Mouse (Mus musculus) hindbrain, embryonic 15.5 days (tissue): ENCODE data around the gene Ada. TPM values are rescaled to one million over a fixed set of nuclear protein-coding genes. Genes with fewer than 3 reads are reported as not detected.

Source experiments
- ATAC-seq: fragments of 200-750 bp; cut with Nextera tagmentation; 2 replicates; pipeline ENCODE4 v1.8.0; 2017; ENCODE audit warnings: low read depth, moderate number of reproducible peaks, moderate TSS enrichment; ENCODE audit not compliant: low FRiP score
- H3K27ac ChIP-seq: fragments of 300-500 bp; sonication (generic); replicated peaks from 2 replicates; pipeline ENCODE4 v1.5.1; 2015; ENCODE audit warnings: mild to moderate bottlenecking, inconsistent platforms
- H3K27me3 ChIP-seq: fragments of 300-500 bp; sonication (generic); 2 replicates; pipeline ENCODE4 v1.6.1; 2015; ENCODE audit warnings: control low read depth, inconsistent platforms
- H3K36me3 ChIP-seq: fragments of 300-500 bp; sonication (generic); 2 replicates; pipeline ENCODE4 v1.6.1; 2015; ENCODE audit warnings: control low read depth, inconsistent platforms
- H3K4me1 ChIP-seq: fragments of 300-500 bp; sonication (generic); replicated peaks from 2 replicates; pipeline ENCODE4 v1.6.1; 2015; ENCODE audit warnings: control low read depth, inconsistent platforms
- H3K4me2 ChIP-seq: fragments of 300-500 bp; sonication (generic); 2 replicates; pipeline ENCODE4 v1.6.1; 2015; ENCODE audit warnings: moderate library complexity, mild to moderate bottlenecking, inconsistent platforms
- H3K4me3 ChIP-seq: fragments of 300-500 bp; sonication (generic); 2 replicates; pipeline ENCODE4 v1.5.1; 2015; ENCODE audit warnings: mild to moderate bottlenecking, inconsistent platforms
- H3K9ac ChIP-seq: fragments of 300-500 bp; sonication (generic); 2 replicates; pipeline ENCODE4 v1.6.1; 2015; ENCODE audit warnings: inconsistent platforms
- H3K9me3 ChIP-seq: fragments of 300-500 bp; sonication (generic); 2 replicates; pipeline ENCODE4 v1.6.1; 2016; ENCODE audit warnings: control low read depth, inconsistent platforms
- WGBS: fragments of 180-500 bp; shearing (Covaris S2); methylation state at CpG from one replicate; pipeline ENCODE4 v1.1.7; 2015; 5-methylcytosine and 5-hydroxymethylcytosine counted together
- polyA plus RNA-seq: library from polyadenylated mRNA; unstranded; fragments of >200 nt; fragmentation: Nextera tagmentation; extraction: Ambion mirVana; gene quantifications from 2 replicates; pipeline ENCODE4 v1.2.1, GENCODE M21; 2015

The Ada gene
- polyA plus RNA-seq, 1 experiment from 2014 or later = 4.2 TPM

DNA sequence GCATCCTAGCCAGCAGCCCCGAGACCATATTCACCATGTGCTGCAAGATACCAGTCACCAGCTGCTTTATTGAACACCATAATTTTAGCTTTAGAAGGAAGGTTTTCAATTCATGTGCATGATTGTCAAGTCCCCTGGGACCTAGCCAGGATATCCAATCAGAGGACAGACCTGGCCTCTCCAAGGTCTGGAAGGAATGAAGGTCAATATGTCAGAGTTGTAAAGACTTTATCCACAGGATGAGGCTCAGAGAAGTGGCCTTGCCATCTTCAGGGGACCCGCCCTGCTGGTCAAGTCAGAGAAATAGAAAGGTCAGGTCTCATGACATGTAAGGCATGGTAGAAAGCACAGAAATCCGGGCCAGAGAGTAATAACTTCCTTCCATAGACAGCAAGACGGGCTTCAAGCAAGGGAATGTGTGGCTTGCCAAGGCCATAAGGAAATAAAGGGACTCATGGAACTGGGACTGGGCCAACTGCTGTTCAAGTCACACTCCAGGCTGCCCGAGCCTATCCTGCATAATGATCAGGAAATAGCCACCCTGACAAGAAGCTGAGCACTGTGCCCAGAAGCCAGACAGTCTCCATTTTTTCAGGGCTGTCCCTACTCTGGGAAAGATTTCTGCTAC is 23.2 kb downstream of the Ada start:
- H3K27me3 ChIP-seq = no peaks in the 10 kb centered on the region
- H3K9me3 ChIP-seq = no peaks in the 10 kb centered on the region
- peaks cover 14% of the 10 kb centered on the region for H3K4me1 ChIP-seq
- no peak overlapping the region for H3K9ac ChIP-seq
- no peak for ATAC-seq
- H3K36me3 ChIP-seq = 0 out of 2 replicates have a peak, but pooled peaks cover 3% of the 10 kb centered on the region
- 73% methylated on average over 5 of the region's 5 CpGs for WGBS
- H3K27ac ChIP-seq = no peak overlapping the region
- H3K4me3 ChIP-seq = no peak overlapping the region
- H3K4me2 ChIP-seq = no peak overlapping the region

- H3K27me3 ChIP-seq = no peaks in the 10 kb centered on the region
- peak overlapping the region; percentile 77 for H3K27ac ChIP-seq
- no peak overlapping the region for H3K4me3 ChIP-seq
- H3K9ac ChIP-seq = no peak overlapping the region
- 43% methylated on average over 7 of the region's 7 CpGs for WGBS
- no peak overlapping the region for H3K4me2 ChIP-seq
- no peaks in the 10 kb centered on the region for H3K9me3 ChIP-seq
- H3K36me3 ChIP-seq = no peaks in the 10 kb centered on the region
- ATAC-seq = peak; percentile 83
- H3K4me1 ChIP-seq = peaks cover 27% of the 10 kb centered on the region
Measured at GRCm38 (mm10) chr2:163722550-163722949, 27.5 kb downstream of the Ada start.

GRCm38 (mm10) chr2:163719616-163720015 is 30.4 kb downstream of the Ada start:
- no peak overlapping the region for H3K27ac ChIP-seq
- H3K36me3 ChIP-seq = no peaks in the 10 kb centered on the region
- WGBS = 40% methylated on average over 4 of the region's 4 CpGs
- no peak overlapping the region for H3K4me3 ChIP-seq
- no peak overlapping the region for H3K9ac ChIP-seq
- ATAC-seq = peak; percentile 36
- peaks cover 27% of the 10 kb centered on the region for H3K4me1 ChIP-seq
- no peaks in the 10 kb centered on the region for H3K27me3 ChIP-seq
- no peak overlapping the region for H3K4me2 ChIP-seq
- no peaks in the 10 kb centered on the region for H3K9me3 ChIP-seq

DNA sequence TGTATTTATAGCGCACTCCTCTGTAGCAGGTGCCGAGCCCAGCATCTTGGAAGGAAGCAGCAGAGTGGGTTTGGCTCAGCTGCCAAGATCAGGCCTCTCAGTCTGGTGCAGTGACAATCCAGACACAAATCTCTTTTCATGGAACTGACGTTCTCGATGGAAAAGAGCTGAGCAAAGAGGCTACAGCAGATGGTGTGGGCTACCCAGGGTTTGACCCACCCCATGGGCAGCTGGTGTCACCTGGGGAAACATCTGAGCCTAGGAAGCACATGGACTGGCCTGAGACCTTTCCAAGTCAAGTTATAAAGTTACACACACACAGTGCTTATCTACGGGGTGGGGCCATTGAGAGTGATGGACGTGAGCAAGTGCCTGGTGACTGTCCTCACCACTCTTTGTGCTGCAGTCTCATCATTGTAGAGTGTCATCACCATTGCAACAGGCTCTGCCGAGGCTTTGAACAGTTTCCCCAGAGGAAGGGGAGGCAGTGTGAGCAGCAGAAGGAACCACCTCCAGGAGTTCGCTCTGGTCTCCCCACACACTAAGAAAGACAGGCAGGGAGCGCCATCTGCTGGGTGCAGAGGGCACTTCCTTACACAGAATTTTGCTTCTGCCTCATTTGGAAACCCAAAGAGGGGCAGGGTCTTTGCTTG is 31.0 kb downstream of the Ada start:
- H3K4me3 ChIP-seq = no peak overlapping the region
- H3K36me3 ChIP-seq = no peaks in the 10 kb centered on the region
- peaks cover 27% of the 10 kb centered on the region for H3K4me1 ChIP-seq
- no peak overlapping the region for H3K9ac ChIP-seq
- peak; percentile 78 for ATAC-seq
- no peak overlapping the region for H3K4me2 ChIP-seq
- 33% methylated on average over 9 of the region's 9 CpGs for WGBS
- no peaks in the 10 kb centered on the region for H3K9me3 ChIP-seq
- no peak overlapping the region for H3K27ac ChIP-seq
- no peaks in the 10 kb centered on the region for H3K27me3 ChIP-seq

GRCm38 (mm10) chr2:163718526-163718925 is 31.5 kb downstream of the Ada start:
- no peaks in the 10 kb centered on the region for H3K9me3 ChIP-seq
- H3K4me2 ChIP-seq = no peak overlapping the region
- 26% methylated on average over 2 of the region's 2 CpGs for WGBS
- no peaks in the 10 kb centered on the region for H3K27me3 ChIP-seq
- H3K4me1 ChIP-seq = peaks cover 27% of the 10 kb centered on the region
- no peak overlapping the region for H3K27ac ChIP-seq
- no peak overlapping the region for H3K9ac ChIP-seq
- H3K36me3 ChIP-seq = no peaks in the 10 kb centered on the region
- no peak overlapping the region for H3K4me3 ChIP-seq
- ATAC-seq = no peak

DNA sequence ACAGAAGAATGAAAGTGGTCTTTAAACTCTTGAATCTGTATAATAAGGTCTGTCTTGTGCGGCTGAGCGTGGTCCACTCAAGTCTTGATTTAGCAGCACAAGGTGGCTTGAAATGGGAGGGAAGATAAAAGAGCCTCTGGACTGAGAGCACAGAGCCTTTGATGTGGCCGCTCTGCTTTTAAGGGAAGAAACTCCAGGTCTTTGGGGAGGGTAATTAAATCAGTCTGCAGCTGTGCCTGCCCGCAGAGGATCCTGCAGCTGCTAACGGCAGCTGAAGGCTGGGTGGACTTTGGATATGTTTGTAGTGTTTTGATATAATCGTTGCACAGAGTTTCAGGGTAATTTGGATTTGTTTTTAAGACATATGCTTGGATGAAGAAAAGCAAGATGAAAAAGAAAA is 33.2 kb downstream of the Ada start:
- ATAC-seq = no peak
- 21% methylated on average over 6 of the region's 6 CpGs for WGBS
- Histone ChIP-seq H3K4me1 (peaks cover 13% of the 10 kb centered on the region), H3K4me3 (no peak overlapping the region), H3K9me3 (no peaks in the 10 kb centered on the region), H3K27ac (no peak overlapping the region), H3K4me2 (no peak overlapping the region), H3K36me3 (no peaks in the 10 kb centered on the region), H3K27me3 (no peaks in the 10 kb centered on the region), H3K9ac (no peak overlapping the region)

DNA sequence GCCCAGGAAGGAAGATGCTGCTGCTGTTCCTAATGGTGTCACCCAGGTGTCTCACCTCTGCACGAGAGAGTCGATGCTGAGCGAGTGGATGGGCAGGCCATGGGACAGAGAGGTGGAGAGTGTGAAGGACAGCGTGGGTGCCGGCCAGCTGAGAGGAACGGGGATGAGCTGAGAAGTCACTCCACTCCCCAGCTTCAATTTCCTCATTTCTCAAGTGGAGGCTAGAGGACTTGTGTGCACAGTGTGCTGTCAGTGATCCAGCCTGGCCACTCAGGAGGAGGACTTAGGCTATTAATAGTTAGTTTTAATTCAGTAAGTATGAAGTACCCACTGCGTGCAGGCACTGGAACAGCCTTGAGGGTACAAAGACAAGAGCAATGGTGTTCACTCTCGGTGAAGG is 33.6 kb downstream of the Ada start:
- Histone ChIP-seq H3K9me3 (no peaks in the 10 kb centered on the region), H3K4me3 (no peak overlapping the region), H3K27ac (no peak overlapping the region), H3K27me3 (no peaks in the 10 kb centered on the region), H3K4me2 (no peak overlapping the region), H3K4me1 (peaks cover 11% of the 10 kb centered on the region), H3K36me3 (no peaks in the 10 kb centered on the region), H3K9ac (no peak overlapping the region)
- ATAC-seq = no peak
- WGBS = 61% methylated on average over 8 of the region's 8 CpGs

GRCm38 (mm10) chr2:163713340-163713739 is 36.7 kb downstream of the Ada start:
- Histone ChIP-seq H3K36me3 (no peaks in the 10 kb centered on the region), H3K4me1 (0 out of 2 replicates have a peak, but pooled peaks cover under 1% of the 10 kb centered on the region), H3K9ac (no peak overlapping the region), H3K9me3 (no peaks in the 10 kb centered on the region), H3K27me3 (no peaks in the 10 kb centered on the region), H3K27ac (no peak overlapping the region), H3K4me2 (no peak overlapping the region), H3K4me3 (no peak overlapping the region)
- no peak for ATAC-seq
- 81% methylated on average over 3 of the region's 3 CpGs for WGBS

DNA sequence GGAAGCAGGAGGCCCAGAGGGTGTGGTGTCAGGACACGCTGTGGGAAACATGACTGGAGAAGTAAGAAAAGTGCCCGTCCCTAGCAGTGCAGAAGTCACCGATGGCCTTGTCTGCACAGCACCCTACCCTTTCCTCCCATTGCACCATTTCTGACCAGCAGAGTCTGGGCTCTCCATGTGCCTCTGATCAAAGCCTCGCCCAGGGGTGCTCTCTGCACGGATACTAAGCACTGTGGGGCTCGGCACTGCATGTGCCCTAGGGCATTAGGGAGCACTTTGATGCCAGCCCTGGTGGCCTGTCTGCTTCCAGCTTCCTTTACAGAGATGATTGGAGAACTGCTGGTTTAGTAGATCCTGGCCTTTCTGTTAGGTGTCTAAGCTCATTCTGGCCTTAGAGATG is 37.2 kb downstream of the Ada start:
- Histone ChIP-seq H3K9ac (no peak overlapping the region), H3K9me3 (no peaks in the 10 kb centered on the region)
- WGBS = 85% methylated on average over 6 of the region's 6 CpGs

DNA sequence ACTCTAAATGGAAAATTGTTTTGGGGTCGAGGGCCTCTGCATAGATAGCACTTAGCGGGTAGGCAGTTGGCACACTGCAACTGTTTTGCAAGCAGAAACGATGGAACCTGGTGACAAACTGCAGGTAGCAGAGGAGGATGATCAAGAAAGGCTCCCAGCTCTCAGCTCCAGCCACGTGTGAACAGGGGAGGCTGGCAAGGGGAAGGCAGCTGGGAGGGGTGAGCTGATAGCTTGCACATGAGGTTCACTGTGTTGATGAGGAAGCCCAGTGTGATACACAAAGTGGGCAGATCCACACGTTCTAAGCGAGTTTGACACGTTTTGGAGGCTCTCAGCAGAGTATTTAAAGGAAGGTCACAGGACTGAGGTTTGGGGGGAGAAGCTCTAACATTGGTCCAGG is 37.6 kb downstream of the Ada start:
- no peak overlapping the region for H3K27ac ChIP-seq
- H3K36me3 ChIP-seq = no peaks in the 10 kb centered on the region
- 76% methylated on average over 7 of the region's 7 CpGs for WGBS
- no peak for ATAC-seq
- no peak overlapping the region for H3K9ac ChIP-seq
- no peaks in the 10 kb centered on the region for H3K9me3 ChIP-seq
- no peaks in the 10 kb centered on the region for H3K4me1 ChIP-seq
- H3K4me2 ChIP-seq = no peak overlapping the region
- no peak overlapping the region for H3K4me3 ChIP-seq
- no peaks in the 10 kb centered on the region for H3K27me3 ChIP-seq

More for the DNA sequence above, 37.2 kb downstream of the Ada start:
- Histone ChIP-seq H3K36me3 (no peaks in the 10 kb centered on the region), H3K4me3 (no peak overlapping the region), H3K4me2 (no peak overlapping the region), H3K4me1 (no peaks in the 10 kb centered on the region), H3K27me3 (no peaks in the 10 kb centered on the region), H3K27ac (no peak overlapping the region)
- no peak for ATAC-seq

GRCm38 (mm10) chr2:163711368-163711868 is 38.6 kb downstream of the Ada start:
- ATAC-seq = no peak
- no peaks in the 10 kb centered on the region for H3K36me3 ChIP-seq
- no peaks in the 10 kb centered on the region for H3K4me1 ChIP-seq
- H3K27me3 ChIP-seq = no peaks in the 10 kb centered on the region
- no peak overlapping the region for H3K4me2 ChIP-seq
- H3K9me3 ChIP-seq = no peaks in the 10 kb centered on the region
- no peak overlapping the region for H3K4me3 ChIP-seq
- no peak overlapping the region for H3K27ac ChIP-seq
- H3K9ac ChIP-seq = no peak overlapping the region
- 93% methylated on average over 8 of the region's 8 CpGs for WGBS

GRCm38 (mm10) chr2:163710606-163711159 is 39.4 kb downstream of the Ada start:
- no peak overlapping the region for H3K4me2 ChIP-seq
- WGBS = 86% methylated on average over 5 of the region's 5 CpGs
- H3K36me3 ChIP-seq = no peaks in the 10 kb centered on the region
- H3K9me3 ChIP-seq = no peaks in the 10 kb centered on the region
- H3K27ac ChIP-seq = no peak overlapping the region
- no peak overlapping the region for H3K9ac ChIP-seq
- no peak for ATAC-seq
- no peak overlapping the region for H3K4me3 ChIP-seq
- no peaks in the 10 kb centered on the region for H3K27me3 ChIP-seq
- no peaks in the 10 kb centered on the region for H3K4me1 ChIP-seq
